Mouse (Mus musculus) thymus, postnatal 25 days (tissue): ENCODE data around the gene Nmd3.

Experiments
- DNase-seq: peaks from one replicate; pipeline ENCODE4 v3.0.0; 2022

Gene Nmd3

GRCm38 (mm10) chr3:69721814-69722186 is at the start of gene Nmd3:
Gene Nmd3 (plus strand): TSS chr3:69721985.
- peak; percentile 90 for DNase-seq

GRCm38 (mm10) chr3:69673351-69673750 is 48.4 kb upstream of the Nmd3 start:
- DNase-seq, result no peak

GRCm38 (mm10) chr3:69674206-69674605 is 47.6 kb upstream of the Nmd3 start:
- no peak for DNase-seq

GRCm38 (mm10) chr3:69689791-69690190 is 32.0 kb upstream of the Nmd3 start:
- DNase-seq, result no peak

GRCm38 (mm10) chr3:69690939-69691338 is 30.8 kb upstream of the Nmd3 start:
- DNase-seq, result no peak

GRCm38 (mm10) chr3:69699851-69700500 is 21.8 kb upstream of the Nmd3 start:
- DNase-seq, result no peak

- no peak for DNase-seq
Measured at GRCm38 (mm10) chr3:69701905-69702304, 19.9 kb upstream of the Nmd3 start.

- DNase-seq, result no peak
Measured at GRCm38 (mm10) chr3:69702421-69702820, 19.4 kb upstream of the Nmd3 start.

- no peak for DNase-seq
Measured at GRCm38 (mm10) chr3:69709043-69709929, 12.5 kb upstream of the Nmd3 start.

GRCm38 (mm10) chr3:69711907-69712600 is 9.7 kb upstream of the Nmd3 start:
- no peak for DNase-seq

GRCm38 (mm10) chr3:69717476-69717875 is 4.3 kb upstream of the Nmd3 start:
- DNase-seq, result no peak

GRCm38 (mm10) chr3:69722187-69722867 is 542 bp downstream of the Nmd3 start:
- no peak for DNase-seq

GRCm38 (mm10) chr3:69723161-69723560 is 1.4 kb downstream of the Nmd3 start:
- DNase-seq, result no peak

- no peak for DNase-seq
Measured at GRCm38 (mm10) chr3:69730930-69731329, 9.1 kb downstream of the Nmd3 start.

- DNase-seq, result no peak
Measured at GRCm38 (mm10) chr3:69733939-69734338, 12.2 kb downstream of the Nmd3 start.

GRCm38 (mm10) chr3:69755192-69755591 is 33.4 kb downstream of the Nmd3 start:
- no peak for DNase-seq

GRCm38 (mm10) chr3:69755968-69756367 is 34.2 kb downstream of the Nmd3 start:
- no peak for DNase-seq

- peak; percentile 45 for DNase-seq
Measured at GRCm38 (mm10) chr3:69756499-69756898, 34.7 kb downstream of the Nmd3 start.

GRCm38 (mm10) chr3:69757456-69757855 is 35.7 kb downstream of the Nmd3 start:
- no peak for DNase-seq

GRCm38 (mm10) chr3:69760081-69760480 is 38.3 kb downstream of the Nmd3 start:
- no peak for DNase-seq

- DNase-seq, result no peak
Measured at GRCm38 (mm10) chr3:69761195-69761594, 39.4 kb downstream of the Nmd3 start.

GRCm38 (mm10) chr3:69762838-69763368 is 41.1 kb downstream of the Nmd3 start:
- no peak for DNase-seq
